Mouse (Mus musculus) megakaryocyte, embryonic 14.5 days (primary cell): Measurements from ENCODE around the gene Cryzl2. TPM values are rescaled to one million over a fixed set of nuclear protein-coding genes. Genes with fewer than 3 reads are reported as not detected.

Experiments
- H3K27me3 ChIP-seq: replicated peaks from 2 replicates; pipeline ENCODE3; 2012; ENCODE audit warnings: inconsistent platforms
- H3K36me3 ChIP-seq: replicated peaks from 2 replicates; pipeline ENCODE3; 2012; ENCODE audit warnings: low read length, inconsistent platforms, mixed read lengths
- H3K4me1 ChIP-seq: 2 replicates; pipeline ENCODE4 v1.6.1; 2012; ENCODE audit warnings: inconsistent platforms
- H3K4me3 ChIP-seq: replicated peaks from 2 replicates; pipeline ENCODE3; 2012; ENCODE audit warnings: moderate library complexity, mild to moderate bottlenecking, inconsistent platforms
- H3K9me3 ChIP-seq: 2 replicates; pipeline ENCODE4 v1.6.1; 2012; ENCODE audit warnings: inconsistent platforms
- FLI1 ChIP-seq: IDR thresholded peaks from 2 replicates; pipeline ENCODE4 v1.6.1; 2012; ENCODE audit warnings: low read length, inconsistent platforms, mixed read lengths
- GATA1 ChIP-seq: IDR thresholded peaks from 3 replicates; pipeline ENCODE4 v1.6.1; 2012; ENCODE audit warnings: mixed read lengths, low read length, inconsistent platforms, borderline replicate concordance
- polyA plus RNA-seq: library from polyadenylated mRNA; stranded (reverse); fragments of >175 nt; gene quantifications from 2 replicates; pipeline ENCODE4 v1.2.3, GENCODE M21; 2012; ENCODE audit warnings: low replicate concordance; ENCODE audit not compliant: insufficient read depth

The Cryzl2 gene
- polyA plus RNA-seq, 1 experiment = 2.2 TPM

- Histone ChIP-seq H3K4me3 (no peak overlapping the region), H3K36me3 (no peaks in the 10 kb centered on the region), H3K27me3 (peaks cover 2% of the 10 kb centered on the region), H3K9me3 (no peaks in the 10 kb centered on the region), H3K4me1 (peaks cover 15% of the 10 kb centered on the region; the same call in 1 of the 2 replicates)
- no peak for TF ChIP-seq FLI1
Measured at GRCm38 (mm10) chr1:157519396-157519795, 61.0 kb downstream of the Cryzl2 start.

- TF ChIP-seq GATA1 (no peak), FLI1 (no peak)
- no peak overlapping the region for H3K4me3 ChIP-seq
- no peaks in the 10 kb centered on the region for H3K36me3 ChIP-seq
- peaks cover 2% of the 10 kb centered on the region for H3K27me3 ChIP-seq
- no peaks in the 10 kb centered on the region for H3K9me3 ChIP-seq
- peaks cover 15% of the 10 kb centered on the region; the same call in 1 of the 2 replicates for H3K4me1 ChIP-seq
Measured at GRCm38 (mm10) chr1:157522322-157522721, 63.9 kb downstream of the Cryzl2 start.

- Histone ChIP-seq H3K36me3 (no peaks in the 10 kb centered on the region), H3K4me3 (no peak overlapping the region)
Measured at GRCm38 (mm10) chr1:157524775-157525174, 66.4 kb downstream of the Cryzl2 start.

DNA sequence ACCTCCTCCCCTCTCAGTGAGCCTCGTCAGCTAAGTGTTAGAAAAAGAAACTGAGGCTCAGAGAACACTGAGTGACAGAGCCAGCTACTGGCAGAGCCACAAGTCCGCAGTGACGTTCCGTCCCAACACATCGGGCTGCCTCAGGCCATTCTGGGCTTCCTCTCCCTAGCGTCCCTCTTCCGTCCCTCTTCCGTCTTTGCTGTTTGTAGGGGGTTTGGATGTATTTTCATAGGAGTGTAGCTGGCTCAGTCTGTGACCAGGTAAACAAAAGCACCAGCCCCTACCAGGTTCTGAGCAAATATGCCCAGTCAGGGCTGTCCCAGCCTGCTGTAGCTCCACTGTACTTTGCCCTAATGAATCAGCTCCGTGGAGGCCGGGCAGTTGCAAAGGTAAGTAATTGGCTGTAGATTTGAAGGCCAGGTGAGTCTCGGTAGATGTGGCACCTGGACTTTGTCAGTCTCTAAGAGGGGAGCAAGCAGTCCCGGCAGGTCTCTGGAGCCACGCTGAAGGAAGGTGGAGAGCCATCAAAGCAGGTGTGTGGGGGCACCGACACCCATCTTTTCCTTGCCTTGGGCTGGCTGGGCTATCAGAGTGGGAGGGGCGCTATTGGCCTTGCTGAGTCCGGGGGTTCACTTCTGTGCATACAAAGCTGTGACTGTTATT, 67.4 kb downstream of the Cryzl2 start:
- H3K4me1 ChIP-seq = no peaks in the 10 kb centered on the region
- no peak overlapping the region for H3K4me3 ChIP-seq
- peaks cover 2% of the 10 kb centered on the region for H3K27me3 ChIP-seq
- H3K36me3 ChIP-seq = no peaks in the 10 kb centered on the region
- H3K9me3 ChIP-seq = no peaks in the 10 kb centered on the region
- TF ChIP-seq FLI1 (no peak), GATA1 (no peak)

More at GRCm38 (mm10) chr1:157524775-157525174, 66.4 kb downstream of the Cryzl2 start:
- Histone ChIP-seq H3K4me1 (no peaks in the 10 kb centered on the region), H3K27me3 (peaks cover 2% of the 10 kb centered on the region), H3K9me3 (no peaks in the 10 kb centered on the region)
- TF ChIP-seq GATA1 = no peak
- no peak for TF ChIP-seq FLI1

GRCm38 (mm10) chr1:157526625-157527024, 68.2 kb downstream of the Cryzl2 start:
- no peaks in the 10 kb centered on the region for H3K9me3 ChIP-seq
- TF ChIP-seq FLI1 (no peak), GATA1 (no peak)
- no peaks in the 10 kb centered on the region for H3K36me3 ChIP-seq
- no peaks in the 10 kb centered on the region for H3K4me1 ChIP-seq
- peaks cover 2% of the 10 kb centered on the region for H3K27me3 ChIP-seq
- no peak overlapping the region for H3K4me3 ChIP-seq

DNA sequence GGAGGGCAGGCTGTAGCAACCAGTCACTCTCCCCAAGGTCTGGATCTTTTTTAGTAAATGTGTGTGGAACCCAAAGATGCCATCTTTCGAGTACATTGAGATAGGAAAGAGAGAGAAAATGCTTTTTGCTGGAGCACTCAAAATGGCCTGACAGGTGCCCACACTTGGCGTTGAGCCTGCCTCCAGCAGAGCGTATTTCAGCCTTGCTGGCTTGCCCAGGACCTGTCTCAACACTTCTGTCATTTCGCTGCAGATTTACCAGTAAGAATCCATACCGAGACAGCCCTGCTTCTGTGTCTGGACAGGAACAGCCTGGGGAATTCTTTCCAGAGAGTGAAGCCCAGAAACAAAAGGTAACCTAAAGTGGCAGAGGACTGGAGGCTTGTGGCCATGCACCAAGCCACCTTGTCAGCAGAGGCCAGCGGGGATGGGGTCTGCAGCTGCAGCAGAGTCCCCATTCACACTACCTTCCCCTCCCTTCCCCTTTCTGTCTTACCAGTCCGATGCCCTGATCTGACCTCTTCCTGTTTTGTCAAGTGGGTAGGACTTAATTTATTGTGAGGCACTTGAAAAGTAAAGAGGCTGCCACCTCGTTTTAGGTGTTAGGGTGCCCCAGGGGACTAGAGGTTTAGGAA, 74.6 kb downstream of the Cryzl2 start:
- H3K9me3 ChIP-seq = no peaks in the 10 kb centered on the region
- H3K4me1 ChIP-seq = no peaks in the 10 kb centered on the region; the same call in 1 of the 2 replicates
- H3K27me3 ChIP-seq = no peaks in the 10 kb centered on the region
- no peak overlapping the region for H3K4me3 ChIP-seq
- H3K36me3 ChIP-seq = no peaks in the 10 kb centered on the region
- no peak for TF ChIP-seq FLI1
- TF ChIP-seq GATA1 = no peak

GRCm38 (mm10) chr1:157535571-157535970, 77.2 kb downstream of the Cryzl2 start:
- Histone ChIP-seq H3K4me3 (no peak overlapping the region), H3K36me3 (no peaks in the 10 kb centered on the region), H3K27me3 (no peaks in the 10 kb centered on the region), H3K9me3 (no peaks in the 10 kb centered on the region), H3K4me1 (no peaks in the 10 kb centered on the region; the same call in 1 of the 2 replicates)
- TF ChIP-seq GATA1 = no peak
- TF ChIP-seq FLI1 = no peak

GRCm38 (mm10) chr1:157536471-157536870, 78.1 kb downstream of the Cryzl2 start:
- Histone ChIP-seq H3K9me3 (no peaks in the 10 kb centered on the region), H3K4me3 (no peak overlapping the region), H3K4me1 (no peaks in the 10 kb centered on the region; the same call in 1 of the 2 replicates), H3K27me3 (no peaks in the 10 kb centered on the region), H3K36me3 (no peaks in the 10 kb centered on the region)
- TF ChIP-seq FLI1 (no peak), GATA1 (no peak)

DNA sequence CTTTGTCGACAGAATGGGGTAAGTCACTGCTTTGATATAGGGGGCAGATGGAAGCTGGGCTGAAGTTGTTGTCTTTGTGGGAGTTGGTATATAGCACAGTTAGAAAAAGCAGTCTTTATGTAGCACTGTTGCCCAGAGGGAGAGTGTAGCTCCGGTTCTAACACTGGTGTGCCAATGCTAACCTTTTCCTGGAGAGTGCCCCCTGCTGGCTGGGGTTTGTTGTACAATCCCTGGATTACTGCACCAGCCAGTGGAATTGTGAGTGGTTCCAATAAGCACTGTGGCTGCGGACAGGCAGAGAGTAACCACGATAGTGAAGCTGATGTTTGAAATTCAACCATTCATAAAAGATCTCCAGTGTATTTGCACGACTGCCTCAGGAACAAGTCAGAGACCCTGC, 79.3 kb downstream of the Cryzl2 start:
- Histone ChIP-seq H3K36me3 (no peaks in the 10 kb centered on the region), H3K9me3 (no peaks in the 10 kb centered on the region), H3K4me1 (no peaks in the 10 kb centered on the region; the same call in 1 of the 2 replicates), H3K4me3 (no peak overlapping the region), H3K27me3 (no peaks in the 10 kb centered on the region)
- TF ChIP-seq FLI1 = no peak
- TF ChIP-seq GATA1 = no peak

Other genes with a start within 250 kb of the Cryzl2 start
- gene Rasal2, start 46.0 kb upstream of the Cryzl2 start, polyA plus RNA-seq = 0.10 TPM in 1 of 2 replicates, not detected in the other
- gene Sec16b, start 48.2 kb downstream of the Cryzl2 start, polyA plus RNA-seq = not detected in 2 replicates